In the genomic region with DNA sequence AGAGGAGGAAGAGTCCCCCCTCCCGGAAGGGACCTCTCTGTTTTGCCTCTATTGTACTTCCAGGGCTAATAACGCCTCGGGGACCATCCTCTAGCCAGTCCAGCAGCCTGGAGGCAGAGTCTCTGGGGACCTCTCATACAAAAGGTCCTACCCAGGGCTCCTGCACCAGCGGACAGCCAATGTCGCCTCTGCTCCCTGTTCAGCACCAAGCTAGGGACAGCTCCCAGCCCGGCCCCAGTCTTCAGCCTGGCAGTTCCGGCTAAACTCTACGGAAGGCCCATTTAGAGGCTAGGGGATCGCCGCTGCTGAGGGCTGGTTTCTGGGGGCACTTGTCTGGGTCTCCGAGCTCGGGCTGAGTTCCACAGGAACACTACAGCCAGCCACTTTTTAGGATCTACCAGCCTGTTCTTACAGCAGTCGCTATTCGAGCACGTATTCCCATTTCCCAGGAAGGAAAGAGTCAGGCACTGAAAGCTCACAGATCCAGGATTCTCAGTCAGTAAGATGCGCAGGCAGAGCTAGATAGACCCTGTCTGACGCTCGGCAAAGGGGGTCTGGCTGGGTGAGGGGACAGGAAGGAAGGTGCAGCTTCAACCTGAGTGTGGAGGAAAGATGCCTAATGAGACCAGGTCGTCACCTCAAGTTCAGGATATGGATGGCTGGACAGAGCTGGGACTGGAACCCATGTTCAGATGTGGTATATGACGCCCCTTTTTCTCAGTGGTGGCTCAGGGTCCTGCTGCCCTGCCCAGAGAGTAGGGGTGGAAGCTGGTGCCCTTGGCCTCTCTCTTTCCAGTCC, we compare ENCODE assay signal across 9 mouse cellular contexts. TPM values are rescaled to one million over a fixed set of nuclear protein-coding genes. Genes with fewer than 3 reads are reported as not detected.
DNase-seq lines count a peak whose midpoint lies in the region; ATAC-seq lines count a peak whose summit lies in the region.
"Had no signal": no experiment of that assay in that cellular context is flagged by ENCODE, and none has a peak within 500 bp of the region (broad histone marks: within the 10 kb centered on the region; RNA-seq: fewer than 3 reads in every experiment).

No protein-coding gene starts in this region.

- under 1% methylated on average over 20 of the region's 20 CpGs for WGBS in forebrain, embryonic 11.5 days
- under 1% methylated on average over 20 of the region's 20 CpGs for WGBS in forebrain, embryonic 16.5 days
- 1% methylated on average over 20 of the region's 20 CpGs for WGBS in heart, embryonic 11.5 days (ENCODE audit: insufficient replicate concordance)

- no peak overlapping the region for H3K9ac ChIP-seq in forebrain, embryonic 11.5 days (ENCODE audit: low read length)
- H3K9ac ChIP-seq in forebrain, embryonic 16.5 days (replicated peaks; ENCODE audit: low read depth, low read length), result no peak overlapping the region
- no peak overlapping the region for H3K9ac ChIP-seq in heart, embryonic 11.5 days (ENCODE audit: low read depth, low read length)

- no peak overlapping the region for H3K4me2 ChIP-seq in forebrain, embryonic 11.5 days (ENCODE audit: low read depth, low read length, severe bottlenecking)
- H3K4me2 ChIP-seq in forebrain, embryonic 16.5 days (ENCODE audit: low read length), result no peak overlapping the region
- peak overlapping the region; percentile 36 for H3K4me2 ChIP-seq in heart, embryonic 11.5 days

- no peak for ATAC-seq in forebrain, embryonic 11.5 days (replicated peaks; ENCODE audit: low FRiP score)
- no peak for ATAC-seq in forebrain, embryonic 16.5 days
- ATAC-seq in heart, embryonic 11.5 days (replicated peaks; ENCODE audit: insufficient number of reproducible peaks, low FRiP score, low TSS enrichment), result no peak
- ATAC-seq in megakaryocyte-erythroid progenitor cell, adult 5-6 weeks (replicated peaks; ENCODE audit: low FRiP score, low TSS enrichment, poor library complexity, severe bottlenecking), result peak; percentile 79
- no peak for ATAC-seq in erythroblast, adult 5-6 weeks (replicated peaks; ENCODE audit: low FRiP score, poor library complexity, severe bottlenecking)

- H3K9me3 ChIP-seq in forebrain, embryonic 11.5 days (ENCODE audit: control insufficient read depth, low read length), result peaks cover 5% of the 10 kb centered on the region; the same call in 1 of the 2 replicates
- H3K9me3 ChIP-seq in forebrain, embryonic 16.5 days (ENCODE audit: control insufficient read depth, low read length), result peaks cover 3% of the 10 kb centered on the region; the same call in 1 of the 2 replicates
- H3K9me3 ChIP-seq in heart, embryonic 11.5 days (replicated peaks; ENCODE audit: control insufficient read depth, low read length), result peaks cover 3% of the 10 kb centered on the region; the same call in 1 of the 2 replicates

- peaks cover 83% of the 10 kb centered on the region for H3K27me3 ChIP-seq in forebrain, embryonic 11.5 days (ENCODE audit: control insufficient read depth, insufficient read depth, low read length)
- peaks cover 84% of the 10 kb centered on the region for H3K27me3 ChIP-seq in forebrain, embryonic 16.5 days (replicated peaks; ENCODE audit: control insufficient read depth, insufficient read depth, low read length)
- H3K27me3 ChIP-seq in heart, embryonic 11.5 days (ENCODE audit: control insufficient read depth, insufficient read depth, low read length), result peaks cover 84% of the 10 kb centered on the region

- no peak overlapping the region for H3K27ac ChIP-seq in forebrain, embryonic 11.5 days (ENCODE audit: low read depth, low read length)
- no peak overlapping the region for H3K27ac ChIP-seq in forebrain, embryonic 16.5 days (ENCODE audit: low read length)
- H3K27ac ChIP-seq in heart, embryonic 11.5 days (ENCODE audit: low read depth, low read length), result no peak overlapping the region

- H3K4me3 ChIP-seq in forebrain, embryonic 11.5 days (ENCODE audit: low read depth, low read length), result no peak overlapping the region
- H3K4me3 ChIP-seq in forebrain, embryonic 16.5 days (replicated peaks; ENCODE audit: low read length), result no peak overlapping the region
- H3K4me3 ChIP-seq in heart, embryonic 11.5 days (ENCODE audit: low read depth, low read length), result 0 out of 2 replicates have a peak overlapping the region, but pooled peaks have one; percentile 4

- H3K4me1 ChIP-seq in forebrain, embryonic 11.5 days (replicated peaks; ENCODE audit: control insufficient read depth, insufficient read depth, low read length), result peaks cover 20% of the 10 kb centered on the region
- H3K4me1 ChIP-seq in forebrain, embryonic 16.5 days (replicated peaks; ENCODE audit: control insufficient read depth, insufficient read depth, low read length), result peaks cover 33% of the 10 kb centered on the region
- peaks cover 13% of the 10 kb centered on the region; the same call in 1 of the 2 replicates for H3K4me1 ChIP-seq in heart, embryonic 11.5 days (ENCODE audit: control insufficient read depth, insufficient read depth, low read length)

- H3K36me3 ChIP-seq in forebrain, embryonic 11.5 days (ENCODE audit: control insufficient read depth, insufficient read depth, low read length), result no peaks in the 10 kb centered on the region
- H3K36me3 ChIP-seq in forebrain, embryonic 16.5 days (ENCODE audit: control insufficient read depth, insufficient read depth), result no peaks in the 10 kb centered on the region
- no peaks in the 10 kb centered on the region for H3K36me3 ChIP-seq in heart, embryonic 11.5 days (ENCODE audit: control insufficient read depth, insufficient read depth, low read length)

- DNase-seq in forebrain, embryonic 11.5 days (ENCODE audit: low spot score), result peak; percentile 89
- peak; percentile 68 to 69 for DNase-seq in adrenal gland, postnatal 4 days (ENCODE audit: low spot score in 2 of 2)
- DNase-seq in kidney, adult 9 months, result peak; percentile 63
- peak; percentile 83 for DNase-seq in thymus, postnatal 4 days

RNA-seq across cellular contexts. Expression of gene Skor1, which starts 2.5 kb away (rescaled TPM):
- 0.33 and 0.43 TPM in 2 replicates for polyA plus RNA-seq in forebrain, embryonic 11.5 days (2014; fragmentation: Nextera tagmentation; extraction: Ambion mirVana)
- 0.24 and 0.32 TPM in 2 replicates for polyA plus RNA-seq in forebrain, embryonic 16.5 days (2015; fragmentation: Nextera tagmentation; extraction: Ambion mirVana)
- under 1 TPM; 0.23 to 0.34 TPM for total RNA-seq in adrenal gland, postnatal 4 days (2021)
- polyA plus RNA-seq in heart, embryonic 11.5 days (2014; fragmentation: Nextera tagmentation; extraction: Ambion mirVana), result not detected in 2 replicates
- not detected in 2 replicates for total RNA-seq in megakaryocyte-erythroid progenitor cell, adult 5-6 weeks (2014; fragmentation: Nextera tagmentation)
- not detected in 2 replicates for total RNA-seq in megakaryocyte-erythroid progenitor cell, adult 5-6 weeks (2017)
- total RNA-seq in erythroblast, adult 5-6 weeks (2015; ENCODE audit: low replicate concordance), result not detected in 2 replicates
- not detected in 2 replicates for total RNA-seq in erythroblast, adult 5-6 weeks (2017; ENCODE audit: low replicate concordance)
- polyA plus RNA-seq: C2C12 had no signal
